Mouse (Mus musculus): ENCODE data around the gene Nrde2. TPM values are rescaled to one million over a fixed set of nuclear protein-coding genes. Genes with fewer than 3 reads are reported as not detected.

The Nrde2 gene
- polyA plus RNA-seq, 1 experiment from 2014 or later, result 15.5 TPM

DNA sequence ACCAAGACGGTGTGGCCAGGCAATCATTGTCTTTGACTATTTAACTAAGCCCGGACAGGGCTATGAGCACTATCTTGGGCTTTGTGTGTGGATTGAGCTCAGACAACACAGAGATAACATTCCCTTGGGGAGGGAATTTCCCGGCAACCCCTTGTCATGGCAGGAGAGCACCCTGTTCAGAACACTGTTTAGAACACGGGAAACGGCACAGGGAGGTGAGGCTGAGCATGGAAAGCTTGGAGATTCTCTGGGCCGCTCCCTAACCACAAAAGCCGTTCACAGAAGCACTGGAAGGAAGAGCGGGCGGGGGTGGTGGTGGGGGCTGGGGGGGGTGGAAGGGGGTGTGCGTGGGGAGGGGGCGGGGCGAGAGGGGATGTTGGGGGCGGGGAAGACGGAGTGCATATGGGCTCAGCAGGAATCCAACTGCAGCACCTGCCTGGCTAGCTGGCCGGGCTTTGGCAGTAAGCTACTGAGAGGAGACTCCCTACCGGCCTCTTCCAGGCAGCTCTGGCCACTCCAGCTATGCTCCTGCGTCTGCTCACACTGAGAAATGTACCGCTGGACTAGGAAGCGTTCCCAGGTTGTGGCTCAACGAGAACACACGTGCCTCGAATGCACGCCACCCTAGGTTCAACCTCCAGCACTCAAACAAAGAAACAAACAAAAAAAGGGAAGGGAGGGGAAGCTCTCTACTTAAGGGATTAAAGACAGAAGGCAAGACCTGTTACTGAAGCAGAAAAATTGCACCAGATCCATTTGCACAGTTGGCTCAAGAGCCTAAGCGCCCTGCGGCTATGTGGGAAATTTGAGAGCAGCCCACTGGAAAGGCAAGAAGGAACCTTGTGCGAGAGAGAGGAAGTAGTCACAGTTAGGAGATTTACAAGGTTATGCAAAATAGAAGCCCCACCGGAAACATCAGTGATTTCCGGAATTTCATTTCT is 8.7 kb upstream of the Nrde2 start:
- H3K4me1 ChIP-seq, result peaks cover 15% of the 10 kb centered on the region
- no peaks in the 10 kb centered on the region for H3K27me3 ChIP-seq (ENCODE audit: poor library complexity, severe bottlenecking)
- peak overlapping the region; percentile 45 for H3K4me3 ChIP-seq
- H3K36me3 ChIP-seq (replicated peaks), result no peaks in the 10 kb centered on the region
- H3K27ac ChIP-seq, result peak overlapping the region; percentile 87
- DNase-seq (ENCODE audit: extremely low spot score, low spot score), result peak; percentile 61
- 12% methylated on average over 22 of the region's 28 CpGs for WGBS
- no peaks in the 10 kb centered on the region for H3K9me3 ChIP-seq

DNA sequence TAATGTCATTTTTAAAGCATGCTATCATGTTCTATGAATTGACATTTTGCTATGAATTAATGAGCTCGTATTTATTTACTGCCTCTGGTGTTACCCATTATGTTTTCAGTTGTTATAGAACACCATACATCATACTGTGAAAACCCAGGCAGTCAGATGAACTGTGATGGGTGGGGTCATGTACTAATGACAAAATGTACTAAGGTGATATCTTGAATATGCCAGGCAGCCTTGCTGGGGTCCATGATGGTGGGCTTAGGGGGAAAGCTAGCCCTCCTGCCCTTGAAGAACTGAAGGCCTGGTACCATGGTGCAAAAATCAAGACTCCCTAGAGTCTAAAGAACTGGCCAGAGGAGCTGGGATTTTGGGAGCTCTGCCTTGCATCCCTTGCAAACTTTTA is 8.0 kb upstream of the Nrde2 start:
- H3K4me1 ChIP-seq, result peaks cover 15% of the 10 kb centered on the region
- no peaks in the 10 kb centered on the region for H3K27me3 ChIP-seq (ENCODE audit: poor library complexity, severe bottlenecking)
- no peak for DNase-seq (ENCODE audit: extremely low spot score, low spot score)
- no peaks in the 10 kb centered on the region for H3K9me3 ChIP-seq
- peak overlapping the region; percentile 87 for H3K27ac ChIP-seq
- no peaks in the 10 kb centered on the region for H3K36me3 ChIP-seq (replicated peaks)
- peak overlapping the region; percentile 45; the same call in 1 of the 2 replicates for H3K4me3 ChIP-seq
- WGBS, result 91% methylated on average over 1 of the region's 1 CpGs

DNA sequence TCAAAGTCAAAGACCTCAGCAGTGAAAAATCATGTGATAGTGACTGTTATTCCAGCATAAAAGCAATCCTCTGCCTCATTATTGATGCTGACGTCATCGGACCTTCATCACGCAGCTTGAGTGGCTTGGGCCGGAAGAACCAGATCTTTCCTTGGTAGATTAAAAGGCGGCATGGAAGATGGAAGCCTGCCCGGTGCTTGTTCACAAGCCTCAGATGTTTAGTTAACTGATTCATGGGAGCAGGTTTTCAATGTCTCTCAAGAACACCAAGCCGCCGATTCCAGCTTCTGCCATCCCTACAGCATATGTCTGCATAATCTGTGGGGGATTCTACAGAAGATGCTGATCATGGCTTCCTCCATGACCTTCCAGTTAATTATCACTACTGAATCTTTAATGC is 7.5 kb upstream of the Nrde2 start:
- Histone ChIP-seq H3K9me3 (no peaks in the 10 kb centered on the region), H3K27me3 (ENCODE audit: poor library complexity, severe bottlenecking) (no peaks in the 10 kb centered on the region), H3K4me3 (no peak overlapping the region), H3K27ac (no peak overlapping the region), H3K4me1 (peaks cover 15% of the 10 kb centered on the region), H3K36me3 (replicated peaks) (no peaks in the 10 kb centered on the region)
- 89% methylated on average over 8 of the region's 8 CpGs for WGBS
- no peak for DNase-seq (ENCODE audit: extremely low spot score, low spot score)

DNA sequence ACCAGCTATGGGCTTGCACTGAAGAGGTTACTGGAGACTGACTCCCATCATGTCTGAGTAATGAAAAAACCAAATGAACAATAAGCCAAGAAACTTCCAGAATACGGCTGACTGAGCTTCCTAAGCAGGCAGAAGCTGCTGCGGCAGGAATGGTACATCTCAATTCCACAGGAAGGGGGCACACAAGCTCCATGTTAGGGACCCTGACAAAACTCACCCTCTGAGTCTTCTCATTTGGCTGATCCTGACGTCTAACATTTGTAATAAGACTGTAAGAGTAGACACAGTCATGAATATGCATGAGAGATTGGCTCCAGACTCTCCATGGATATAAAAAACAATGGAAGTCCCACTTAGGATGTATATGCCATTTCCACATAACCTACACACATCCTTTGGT is 6.7 kb upstream of the Nrde2 start:
- peak; percentile 37 for DNase-seq (ENCODE audit: extremely low spot score, low spot score)
- Histone ChIP-seq H3K4me3 (no peak overlapping the region), H3K9me3 (no peaks in the 10 kb centered on the region), H3K27me3 (ENCODE audit: poor library complexity, severe bottlenecking) (no peaks in the 10 kb centered on the region), H3K36me3 (replicated peaks) (no peaks in the 10 kb centered on the region), H3K27ac (no peak overlapping the region), H3K4me1 (peaks cover 15% of the 10 kb centered on the region)
- 31% methylated on average over 3 of the region's 3 CpGs for WGBS

DNA sequence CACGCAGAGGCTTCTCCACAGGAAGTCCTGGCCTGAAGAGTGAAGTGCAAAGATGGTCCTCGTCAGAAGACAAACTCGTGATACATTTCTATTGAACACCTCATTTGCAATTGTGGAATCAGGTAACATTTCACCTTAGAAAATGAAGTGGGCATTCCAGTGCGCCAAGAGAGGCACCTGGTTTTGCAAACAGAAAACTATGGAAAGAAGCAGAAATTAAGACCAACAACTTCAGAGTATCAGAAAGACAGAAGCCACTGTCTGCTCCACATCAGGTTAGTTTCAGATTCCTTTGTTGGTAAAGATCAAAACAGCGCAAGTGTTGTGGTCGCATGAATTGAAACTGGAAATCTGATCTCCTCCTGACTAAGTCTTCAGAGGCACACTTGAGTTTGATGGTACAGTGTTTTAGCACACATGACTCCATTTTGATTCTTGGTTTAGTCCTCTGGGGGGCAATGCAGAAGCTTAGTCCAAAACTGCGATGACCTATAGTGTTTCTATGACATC is 5.6 kb upstream of the Nrde2 start:
- Histone ChIP-seq H3K27ac (no peak overlapping the region), H3K4me1 (peaks cover 15% of the 10 kb centered on the region), H3K9me3 (no peaks in the 10 kb centered on the region), H3K27me3 (ENCODE audit: poor library complexity, severe bottlenecking) (no peaks in the 10 kb centered on the region), H3K4me3 (no peak overlapping the region), H3K36me3 (replicated peaks) (no peaks in the 10 kb centered on the region)
- 82% methylated on average over 7 of the region's 7 CpGs for WGBS
- no peak for DNase-seq (ENCODE audit: extremely low spot score, low spot score)

DNA sequence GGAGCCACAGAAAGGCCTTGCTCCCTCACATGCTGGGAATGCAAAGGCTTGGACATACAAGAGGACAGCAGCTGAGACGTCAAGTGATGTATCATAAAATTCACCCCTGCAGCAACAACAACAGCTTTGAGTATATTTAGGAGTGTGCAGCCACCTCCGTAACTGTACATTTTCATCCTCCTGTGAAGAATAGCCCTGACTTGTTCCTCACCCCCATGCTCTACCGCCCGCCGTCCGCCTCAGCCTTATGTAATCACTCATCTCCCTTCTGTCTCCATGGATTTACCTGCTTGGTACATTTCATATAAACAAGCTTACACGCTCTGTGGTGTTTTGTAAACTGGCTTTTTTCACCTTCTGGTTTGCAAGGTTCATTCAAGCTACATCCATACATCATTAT is 7.0 kb downstream of the Nrde2 start:
- no peaks in the 10 kb centered on the region for H3K4me1 ChIP-seq
- H3K36me3 ChIP-seq (replicated peaks), result peaks cover 44% of the 10 kb centered on the region
- DNase-seq (ENCODE audit: extremely low spot score, low spot score), result no peak
- no peak overlapping the region for H3K27ac ChIP-seq
- H3K4me3 ChIP-seq, result no peak overlapping the region
- H3K27me3 ChIP-seq (ENCODE audit: poor library complexity, severe bottlenecking), result no peaks in the 10 kb centered on the region
- WGBS, result 98% methylated on average over 7 of the region's 7 CpGs
- no peaks in the 10 kb centered on the region for H3K9me3 ChIP-seq

DNA sequence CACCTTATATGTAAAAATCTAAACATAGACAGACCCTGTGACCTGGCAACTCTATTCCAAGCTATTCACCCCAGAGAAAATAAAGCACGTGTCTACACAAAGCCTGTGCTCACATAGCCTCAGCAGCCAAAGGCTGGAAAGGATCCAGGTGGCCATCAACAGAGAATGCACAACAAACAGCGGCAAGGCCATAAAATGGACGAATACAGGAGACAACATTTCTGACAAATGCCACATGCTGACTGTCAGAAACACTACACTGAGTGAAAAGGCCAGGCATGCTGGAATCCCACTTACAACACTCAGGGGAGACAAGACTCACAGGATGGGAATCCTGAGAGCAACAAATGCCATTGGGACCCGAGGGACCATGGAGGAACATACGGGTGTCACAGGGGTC is 15.2 kb downstream of the Nrde2 start:
- WGBS, result 94% methylated on average over 5 of the region's 5 CpGs
- Histone ChIP-seq H3K4me1 (no peaks in the 10 kb centered on the region), H3K27me3 (ENCODE audit: poor library complexity, severe bottlenecking) (no peaks in the 10 kb centered on the region), H3K9me3 (no peaks in the 10 kb centered on the region), H3K27ac (no peak overlapping the region), H3K36me3 (replicated peaks) (peaks cover 97% of the 10 kb centered on the region), H3K4me3 (no peak overlapping the region)
- no peak for DNase-seq (ENCODE audit: extremely low spot score, low spot score)

DNA sequence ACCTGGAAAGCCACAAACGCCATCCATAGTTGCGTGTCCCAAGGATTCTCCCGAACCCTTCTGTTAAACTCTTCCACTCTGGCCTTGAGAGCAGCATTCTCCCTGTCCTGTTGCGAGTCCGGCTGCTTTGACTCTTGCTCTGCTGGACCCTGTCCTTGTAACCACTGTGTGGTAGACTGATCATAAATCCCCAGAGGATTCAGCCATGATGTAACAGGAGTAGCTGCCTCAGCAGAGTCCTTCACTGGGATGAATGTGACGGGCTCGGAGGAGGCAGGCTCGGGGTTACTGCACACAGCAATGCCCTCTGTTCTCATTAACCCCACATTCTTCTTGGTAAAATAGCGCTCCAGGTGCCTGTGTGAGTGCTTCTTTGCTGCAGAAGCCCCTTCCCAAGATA is 15.7 kb downstream of the Nrde2 start:
- no peak for DNase-seq (ENCODE audit: extremely low spot score, low spot score)
- H3K4me3 ChIP-seq, result no peak overlapping the region
- H3K4me1 ChIP-seq, result no peaks in the 10 kb centered on the region
- H3K27me3 ChIP-seq (ENCODE audit: poor library complexity, severe bottlenecking), result no peaks in the 10 kb centered on the region
- 92% methylated on average over 9 of the region's 9 CpGs for WGBS
- H3K27ac ChIP-seq, result no peak overlapping the region
- no peaks in the 10 kb centered on the region for H3K9me3 ChIP-seq
- peaks cover 97% of the 10 kb centered on the region for H3K36me3 ChIP-seq (replicated peaks)

DNA sequence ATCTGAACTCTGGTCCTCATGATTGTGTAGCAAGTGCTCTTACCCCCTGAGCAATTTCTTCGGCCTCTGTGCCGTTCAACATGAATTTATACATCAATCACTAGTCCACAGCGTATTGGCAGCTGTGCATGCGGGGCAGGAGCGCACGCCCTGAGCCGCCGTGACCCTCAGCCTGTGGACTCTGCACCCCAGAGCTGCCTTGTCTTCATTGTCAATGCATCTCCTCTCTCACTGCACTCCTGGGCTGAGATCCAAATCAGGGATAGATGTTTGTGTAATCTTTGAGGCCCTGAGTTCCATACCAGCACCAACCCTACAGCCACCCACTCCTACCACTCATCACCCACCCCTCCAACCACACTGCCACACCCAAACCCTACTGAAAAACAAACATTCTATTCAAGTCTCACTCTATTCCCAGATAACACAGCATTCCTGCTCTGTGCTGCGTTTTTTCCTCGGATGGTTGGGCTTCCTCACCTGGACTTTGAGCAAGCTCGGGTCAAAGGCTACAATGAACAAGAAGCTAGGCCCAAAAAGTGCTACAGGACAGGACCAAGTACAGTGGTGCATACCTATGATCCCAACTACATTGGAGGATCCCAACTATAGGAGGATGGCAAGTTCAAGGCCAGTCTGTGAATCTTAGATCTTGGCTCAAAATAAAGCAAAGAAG is 16.5 kb downstream of the Nrde2 start:
- no peak for DNase-seq (ENCODE audit: extremely low spot score, low spot score)
- peaks cover 99% of the 10 kb centered on the region for H3K36me3 ChIP-seq (replicated peaks)
- no peaks in the 10 kb centered on the region for H3K9me3 ChIP-seq
- no peaks in the 10 kb centered on the region for H3K27me3 ChIP-seq (ENCODE audit: poor library complexity, severe bottlenecking)
- no peak overlapping the region for H3K4me3 ChIP-seq
- 95% methylated on average over 11 of the region's 11 CpGs for WGBS
- H3K27ac ChIP-seq, result no peak overlapping the region
- H3K4me1 ChIP-seq, result no peaks in the 10 kb centered on the region

DNA sequence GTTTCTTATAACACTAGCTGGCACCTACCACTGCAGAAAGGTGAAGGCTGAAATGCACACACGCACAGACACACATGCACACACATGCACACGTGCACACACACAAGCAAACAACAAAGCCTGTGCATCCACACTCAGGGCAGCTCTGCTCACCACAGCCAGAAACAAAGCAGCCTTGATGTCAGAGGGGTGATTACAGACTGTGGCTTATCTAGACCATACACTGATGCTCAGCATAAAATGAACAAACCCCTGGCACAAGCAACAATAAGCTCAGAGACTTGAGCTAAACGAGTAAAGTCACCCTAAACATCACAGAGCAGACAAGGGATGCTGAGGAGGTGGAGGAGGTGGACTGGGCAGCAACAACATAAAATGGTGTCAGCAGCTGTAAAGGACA is 24.3 kb downstream of the Nrde2 start:
- Histone ChIP-seq H3K9me3 (no peaks in the 10 kb centered on the region), H3K4me1 (no peaks in the 10 kb centered on the region), H3K36me3 (replicated peaks) (peaks cover 93% of the 10 kb centered on the region), H3K4me3 (no peak overlapping the region), H3K27me3 (ENCODE audit: poor library complexity, severe bottlenecking) (no peaks in the 10 kb centered on the region), H3K27ac (no peak overlapping the region)
- DNase-seq (ENCODE audit: extremely low spot score, low spot score), result no peak
- 93% methylated on average over 3 of the region's 3 CpGs for WGBS

DNA sequence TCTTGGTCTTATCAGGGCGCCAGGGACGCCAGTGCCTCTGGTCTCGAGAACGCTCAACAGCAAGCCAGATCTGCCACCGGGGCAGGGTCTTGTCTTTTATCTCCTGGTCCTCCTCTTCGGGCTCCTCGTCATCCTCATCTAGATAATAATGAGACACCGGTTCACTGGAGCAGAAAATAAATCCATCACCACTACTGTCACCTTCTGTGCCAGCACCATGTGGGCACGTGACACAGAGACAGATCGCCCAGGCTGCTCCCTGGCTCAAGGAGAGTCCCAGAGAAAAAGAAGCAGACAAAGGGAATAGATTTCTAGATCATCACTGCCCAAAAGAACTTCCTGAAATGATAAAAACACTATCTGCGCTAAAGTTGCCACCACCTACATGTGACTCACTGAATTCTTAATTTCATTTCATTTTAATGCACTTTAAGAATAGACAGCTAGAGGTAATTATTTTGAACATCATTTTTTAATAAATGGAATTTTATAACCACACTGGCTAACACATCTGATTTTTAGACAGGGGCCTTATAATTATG is 25.0 kb downstream of the Nrde2 start:
- H3K27me3 ChIP-seq (ENCODE audit: poor library complexity, severe bottlenecking), result no peaks in the 10 kb centered on the region
- no peaks in the 10 kb centered on the region for H3K9me3 ChIP-seq
- DNase-seq (ENCODE audit: extremely low spot score, low spot score), result no peak
- no peaks in the 10 kb centered on the region for H3K4me1 ChIP-seq
- peaks cover 93% of the 10 kb centered on the region for H3K36me3 ChIP-seq (replicated peaks)
- no peak overlapping the region for H3K4me3 ChIP-seq
- WGBS, result 92% methylated on average over 11 of the region's 11 CpGs
- no peak overlapping the region for H3K27ac ChIP-seq

DNA sequence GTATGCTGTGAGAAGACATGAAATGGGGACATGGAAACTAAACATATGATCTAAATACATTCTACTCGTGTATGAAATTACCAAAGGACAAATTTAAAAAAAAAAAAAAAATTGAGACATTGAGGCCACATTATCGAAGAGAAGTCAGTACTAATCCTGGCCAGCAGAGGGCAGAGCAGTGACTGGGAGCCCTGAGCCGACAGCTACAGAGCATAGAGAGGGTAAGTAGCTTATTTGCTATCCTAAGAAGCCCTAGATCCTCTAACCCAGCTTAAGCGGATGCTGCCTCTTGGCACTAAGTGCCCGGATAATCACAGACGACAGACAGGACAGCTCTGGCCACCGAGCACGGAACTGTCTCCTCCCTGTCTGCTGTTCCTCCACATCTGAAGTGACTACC is 27.8 kb downstream of the Nrde2 start:
- no peaks in the 10 kb centered on the region for H3K27me3 ChIP-seq (ENCODE audit: poor library complexity, severe bottlenecking)
- WGBS, result 56% methylated on average over 8 of the region's 8 CpGs
- H3K36me3 ChIP-seq (replicated peaks), result peaks cover 95% of the 10 kb centered on the region
- DNase-seq (ENCODE audit: extremely low spot score, low spot score), result peak; percentile 73
- H3K27ac ChIP-seq, result no peak overlapping the region
- H3K4me1 ChIP-seq, result no peaks in the 10 kb centered on the region
- H3K4me3 ChIP-seq, result no peak overlapping the region
- no peaks in the 10 kb centered on the region for H3K9me3 ChIP-seq

DNA sequence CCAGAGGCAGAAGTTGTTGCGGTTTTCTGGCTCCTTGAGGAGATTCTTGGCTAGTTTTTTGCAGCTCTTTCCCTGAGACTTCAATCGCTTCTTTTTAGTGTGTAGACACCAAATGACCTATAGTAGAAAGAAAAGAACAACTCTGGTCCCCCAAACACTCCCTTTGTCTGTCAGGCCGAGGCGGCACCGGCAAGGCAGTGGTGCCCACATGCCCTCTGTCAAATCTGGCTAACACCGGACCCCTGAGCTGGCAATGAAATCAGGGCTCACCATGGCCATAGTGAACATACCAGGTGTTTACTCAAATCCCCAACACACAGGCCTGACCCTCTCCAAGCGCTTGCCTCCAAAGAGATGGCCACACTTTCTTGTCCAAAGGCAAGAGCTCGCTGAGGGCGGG is 28.3 kb downstream of the Nrde2 start:
- 92% methylated on average over 9 of the region's 9 CpGs for WGBS
- Histone ChIP-seq H3K27me3 (ENCODE audit: poor library complexity, severe bottlenecking) (no peaks in the 10 kb centered on the region), H3K4me1 (no peaks in the 10 kb centered on the region), H3K4me3 (no peak overlapping the region), H3K27ac (no peak overlapping the region), H3K9me3 (no peaks in the 10 kb centered on the region), H3K36me3 (replicated peaks) (peaks cover 95% of the 10 kb centered on the region)
- DNase-seq (ENCODE audit: extremely low spot score, low spot score), result no peak
